Mouse (Mus musculus) bone marrow macrophage, adult 2 months (primary cell): ENCODE data around the gene Arhgap28. TPM values are rescaled to one million over a fixed set of nuclear protein-coding genes. Genes with fewer than 3 reads are reported as not detected.

ENCODE experiments used
- H3K27ac ChIP-seq: 2 replicates; pipeline ENCODE4 v1.5.1; 2012; ENCODE audit warnings: low read depth, low read length; ENCODE audit not compliant: insufficient read depth
- H3K4me1 ChIP-seq: 2 replicates; pipeline ENCODE4 v1.6.1; 2012; ENCODE audit warnings: low read length; ENCODE audit not compliant: control insufficient read depth, insufficient read depth
- H3K4me3 ChIP-seq: 2 replicates; pipeline ENCODE4 v1.5.1; 2012; ENCODE audit warnings: mild to moderate bottlenecking, low read length, moderate library complexity; ENCODE audit not compliant: insufficient read depth
- CTCF ChIP-seq: IDR thresholded peaks from 2 replicates; pipeline ENCODE4 v1.5.1; 2012; ENCODE audit warnings: low read depth, mild to moderate bottlenecking, low read length, moderate library complexity
- POLR2A ChIP-seq: IDR thresholded peaks from 2 replicates; pipeline ENCODE4 v1.6.1; 2012; ENCODE audit warnings: mild to moderate bottlenecking, low read depth, low read length, borderline replicate concordance
- polyA plus RNA-seq: library from polyadenylated mRNA; stranded (reverse); fragments of >200 nt; gene quantifications from 2 replicates; pipeline ENCODE4 v1.2.4, GENCODE M21; 2012; ENCODE audit not compliant: missing spikeins, insufficient read depth, insufficient read length

Arhgap28 gene
- polyA plus RNA-seq, 1 experiment: not detected

GRCm38 (mm10) chr17:67901161-67901560 is 102.8 kb downstream of the Arhgap28 start:
- no peak for TF ChIP-seq POLR2A
- TF ChIP-seq CTCF: no peak
- no peaks in the 10 kb centered on the region for H3K4me1 ChIP-seq
- no peak overlapping the region for H3K4me3 ChIP-seq
- H3K27ac ChIP-seq: no peak overlapping the region

- H3K4me3 ChIP-seq: no peak overlapping the region
- H3K4me1 ChIP-seq: no peaks in the 10 kb centered on the region
- no peak overlapping the region for H3K27ac ChIP-seq
- no peak for TF ChIP-seq CTCF
- TF ChIP-seq POLR2A: no peak
These were observed 104.5 kb downstream of the Arhgap28 start for GRCm38 (mm10) chr17:67899376-67899775.

GRCm38 (mm10) chr17:67896413-67896812 is 107.5 kb downstream of the Arhgap28 start:
- Histone ChIP-seq H3K27ac (no peak overlapping the region), H3K4me1 (no peaks in the 10 kb centered on the region), H3K4me3 (no peak overlapping the region)
- no peak for TF ChIP-seq CTCF
- no peak for TF ChIP-seq POLR2A

- TF ChIP-seq POLR2A: no peak
- TF ChIP-seq CTCF: no peak
- no peak overlapping the region for H3K4me3 ChIP-seq
- H3K27ac ChIP-seq: no peak overlapping the region
- H3K4me1 ChIP-seq: no peaks in the 10 kb centered on the region
These were observed 114.2 kb downstream of the Arhgap28 start for GRCm38 (mm10) chr17:67889481-67890325.

- Histone ChIP-seq H3K27ac (no peak overlapping the region), H3K4me1 (no peaks in the 10 kb centered on the region), H3K4me3 (no peak overlapping the region)
- TF ChIP-seq CTCF (no peak), POLR2A (no peak)
These were observed 115.8 kb downstream of the Arhgap28 start for GRCm38 (mm10) chr17:67888081-67888480.

- Histone ChIP-seq H3K27ac (no peak overlapping the region), H3K4me1 (no peaks in the 10 kb centered on the region), H3K4me3 (no peak overlapping the region)
- no peak for TF ChIP-seq CTCF
These were observed 117.6 kb downstream of the Arhgap28 start for GRCm38 (mm10) chr17:67886326-67886725.

GRCm38 (mm10) chr17:67877599-67877998 is 126.3 kb downstream of the Arhgap28 start:
- no peak for TF ChIP-seq CTCF
- TF ChIP-seq POLR2A: no peak
- Histone ChIP-seq H3K4me3 (no peak overlapping the region), H3K4me1 (no peaks in the 10 kb centered on the region), H3K27ac (no peak overlapping the region)

GRCm38 (mm10) chr17:67869731-67870601 is 134.0 kb downstream of the Arhgap28 start:
- Histone ChIP-seq H3K27ac (no peak overlapping the region), H3K4me1 (no peaks in the 10 kb centered on the region), H3K4me3 (no peak overlapping the region)
- TF ChIP-seq CTCF (no peak), POLR2A (no peak)

- H3K27ac ChIP-seq: no peak overlapping the region
- no peak for TF ChIP-seq POLR2A
- TF ChIP-seq CTCF: no peak
- no peak overlapping the region for H3K4me3 ChIP-seq
- H3K4me1 ChIP-seq: no peaks in the 10 kb centered on the region
These were observed 137.2 kb downstream of the Arhgap28 start for GRCm38 (mm10) chr17:67866541-67867241.

- no peaks in the 10 kb centered on the region for H3K4me1 ChIP-seq
- TF ChIP-seq CTCF (no peak), POLR2A (no peak)
- no peak overlapping the region for H3K27ac ChIP-seq
- H3K4me3 ChIP-seq: no peak overlapping the region
These were observed 137.9 kb downstream of the Arhgap28 start for GRCm38 (mm10) chr17:67866026-67866425.
